Mouse (Mus musculus) midbrain, embryonic 14.5 days (tissue): ENCODE results near the gene Arrb1. TPM values are rescaled to one million over a fixed set of nuclear protein-coding genes. Genes with fewer than 3 reads are reported as not detected.
"Not testable (repeated sequence)": the region's sequence is repeated elsewhere in the genome, so short reads cannot be mapped to it uniquely, and the experiment has no call there.

ENCODE experiments used
- ATAC-seq: fragments of 200-750 bp; cut with Nextera tagmentation; 2 replicates; pipeline ENCODE4 v1.8.0; 2017; ENCODE audit warnings: moderate number of reproducible peaks, moderate library complexity; ENCODE audit not compliant: low FRiP score, low TSS enrichment
- DNase-seq: peaks from one replicate; pipeline ENCODE4 v3.0.0-alpha.2; 2015
- H3K27ac ChIP-seq: fragments of 300-500 bp; sonication (generic); replicated peaks from 2 replicates; pipeline ENCODE4 v1.5.1; 2014; ENCODE audit warnings: mild to moderate bottlenecking, low read depth, low read length, moderate library complexity
- H3K27me3 ChIP-seq: fragments of 300-500 bp; sonication (generic); 2 replicates; pipeline ENCODE4 v1.6.1; 2014; ENCODE audit warnings: low read length, control low read depth, mixed read lengths; ENCODE audit not compliant: control insufficient read depth, insufficient read depth
- H3K36me3 ChIP-seq: fragments of 300-500 bp; sonication (generic); 2 replicates; pipeline ENCODE4 v1.6.1; 2014; ENCODE audit warnings: low read length, control low read depth; ENCODE audit not compliant: control insufficient read depth, insufficient read depth
- H3K4me1 ChIP-seq: fragments of 300-500 bp; sonication (generic); 2 replicates; pipeline ENCODE4 v1.6.1; 2014; ENCODE audit warnings: mild to moderate bottlenecking, antibody characterized with exemption, low read length, control low read depth; ENCODE audit not compliant: control insufficient read depth, insufficient read depth
- H3K4me2 ChIP-seq: fragments of 300-500 bp; sonication (generic); 2 replicates; pipeline ENCODE4 v1.6.1; 2014; ENCODE audit warnings: mild to moderate bottlenecking, low read length, moderate library complexity
- H3K4me3 ChIP-seq: fragments of 300-500 bp; sonication (generic); replicated peaks from 2 replicates; pipeline ENCODE4 v1.5.1; 2014; ENCODE audit warnings: low read depth, low read length
- H3K9ac ChIP-seq: fragments of 300-500 bp; sonication (generic); replicated peaks from 2 replicates; pipeline ENCODE4 v1.6.1; 2014; ENCODE audit warnings: mild to moderate bottlenecking, low read length, moderate library complexity
- H3K9me3 ChIP-seq: fragments of 300-500 bp; sonication (generic); 2 replicates; pipeline ENCODE4 v1.6.1; 2016; ENCODE audit warnings: low read length, control low read depth, mixed read lengths; ENCODE audit not compliant: control insufficient read depth
- WGBS: fragments of 180-500 bp; shearing (Covaris S2); extraction: QIAGEN DNeasy Blood & Tissue Kit; methylation state at CpG from one replicate; pipeline ENCODE4 v1.1.7; 2014; 5-methylcytosine and 5-hydroxymethylcytosine counted together
- polyA plus RNA-seq: library from polyadenylated mRNA; unstranded; fragments of >200 nt; fragmentation: Nextera tagmentation; extraction: Ambion mirVana; gene quantifications from 2 replicates; pipeline ENCODE4 v1.2.1, GENCODE M21; 2014

Arrb1 gene
- polyA plus RNA-seq, result 10.3 and 13.3 TPM in 2 replicates

- Histone ChIP-seq H3K9me3 (no peaks in the 10 kb centered on the region), H3K36me3 (no peaks in the 10 kb centered on the region), H3K4me1 (peaks cover 49% of the 10 kb centered on the region), H3K27ac (peak within 1 kb of the TSS; percentile 91), H3K27me3 (no peaks in the 10 kb centered on the region), H3K4me3 (peak within 1 kb of the TSS; percentile 76), H3K4me2 (peak within 1 kb of the TSS; percentile 80), H3K9ac (peak within 1 kb of the TSS; percentile 93)
- ATAC-seq (peak; percentile 85), DNase-seq (peak; percentile 95)
- WGBS, result under 1% methylated on average over 59 of the region's 68 CpGs
Measured at GRCm38 (mm10) chr7:99534901-99535735, at the start of gene Arrb1. Gene Arrb1, plus strand, starts transcription at chr7:99535466.

GRCm38 (mm10) chr7:99489708-99490107 lies 45.6 kb upstream of the Arrb1 start:
- no peaks in the 10 kb centered on the region for H3K36me3 ChIP-seq
- peaks cover 5% of the 10 kb centered on the region; the same call in 1 of the 2 replicates for H3K9me3 ChIP-seq
- 62% methylated on average over 5 of the region's 5 CpGs for WGBS

GRCm38 (mm10) chr7:99499128-99499527 lies 36.1 kb upstream of the Arrb1 start:
- WGBS, result 63% methylated on average over 1 of the region's 1 CpGs
- Histone ChIP-seq H3K4me1 (no peaks in the 10 kb centered on the region), H3K27ac (no peak overlapping the region), H3K36me3 (no peaks in the 10 kb centered on the region), H3K4me2 (no peak overlapping the region), H3K9me3 (no peaks in the 10 kb centered on the region), H3K27me3 (no peaks in the 10 kb centered on the region), H3K4me3 (no peak overlapping the region), H3K9ac (no peak overlapping the region)
- DNase-seq (no peak), ATAC-seq (no peak)

More at GRCm38 (mm10) chr7:99489708-99490107, 45.6 kb upstream of the Arrb1 start:
- Histone ChIP-seq H3K27me3 (no peaks in the 10 kb centered on the region), H3K4me2 (no peak overlapping the region), H3K4me1 (no peaks in the 10 kb centered on the region), H3K9ac (no peak overlapping the region), H3K4me3 (no peak overlapping the region), H3K27ac (no peak overlapping the region)
- ATAC-seq (no peak), DNase-seq (peak; percentile 61)

GRCm38 (mm10) chr7:99500201-99500600 lies 35.1 kb upstream of the Arrb1 start:
- Histone ChIP-seq H3K9ac (no peak overlapping the region), H3K27me3 (no peaks in the 10 kb centered on the region), H3K36me3 (no peaks in the 10 kb centered on the region), H3K27ac (no peak overlapping the region), H3K4me1 (no peaks in the 10 kb centered on the region), H3K9me3 (no peaks in the 10 kb centered on the region), H3K4me2 (no peak overlapping the region), H3K4me3 (no peak overlapping the region)
- 4% methylated on average over 8 of the region's 8 CpGs for WGBS
- peak; percentile 93 for DNase-seq
- ATAC-seq, result peak; percentile 70; the same call in 1 of the 2 replicates

GRCm38 (mm10) chr7:99500655-99501054 lies 34.6 kb upstream of the Arrb1 start:
- H3K9me3 ChIP-seq, result no peaks in the 10 kb centered on the region
- ATAC-seq (no peak), DNase-seq (no peak)
- 33% methylated on average over 5 of the region's 5 CpGs for WGBS
- no peak overlapping the region for H3K4me2 ChIP-seq
- H3K9ac ChIP-seq, result no peak overlapping the region
- no peaks in the 10 kb centered on the region for H3K27me3 ChIP-seq
- H3K4me1 ChIP-seq, result no peaks in the 10 kb centered on the region
- H3K36me3 ChIP-seq, result no peaks in the 10 kb centered on the region
- no peak overlapping the region for H3K4me3 ChIP-seq
- no peak overlapping the region for H3K27ac ChIP-seq

- no peak overlapping the region for H3K9ac ChIP-seq
- H3K4me3 ChIP-seq, result no peak overlapping the region
- no peak overlapping the region for H3K4me2 ChIP-seq
- H3K9me3 ChIP-seq, result no peaks in the 10 kb centered on the region
- no peak overlapping the region for H3K27ac ChIP-seq
- no peaks in the 10 kb centered on the region for H3K27me3 ChIP-seq
- H3K36me3 ChIP-seq, result no peaks in the 10 kb centered on the region
- WGBS, result 58% methylated on average over 1 of the region's 1 CpGs
- ATAC-seq (no peak), DNase-seq (no peak)
- H3K4me1 ChIP-seq, result no peaks in the 10 kb centered on the region
Measured at GRCm38 (mm10) chr7:99501148-99501547, 34.1 kb upstream of the Arrb1 start.

GRCm38 (mm10) chr7:99504556-99504955 lies 30.7 kb upstream of the Arrb1 start:
- Histone ChIP-seq H3K4me3 (no peak overlapping the region), H3K4me1 (no peaks in the 10 kb centered on the region), H3K9me3 (no peaks in the 10 kb centered on the region), H3K4me2 (no peak overlapping the region), H3K27ac (no peak overlapping the region), H3K9ac (no peak overlapping the region), H3K36me3 (no peaks in the 10 kb centered on the region), H3K27me3 (no peaks in the 10 kb centered on the region)
- DNase-seq (no peak), ATAC-seq (no peak)

- H3K4me3 ChIP-seq, H3K4me2 ChIP-seq, H3K4me1 ChIP-seq, H3K9me3 ChIP-seq, H3K27me3 ChIP-seq, H3K27ac ChIP-seq, DNase-seq, H3K9ac ChIP-seq, ATAC-seq, H3K36me3 ChIP-seq: not testable (repeated sequence)
- WGBS, result 37% methylated on average over 2 of the region's 2 CpGs
Measured at GRCm38 (mm10) chr7:99508187-99508586, 27.1 kb upstream of the Arrb1 start.

GRCm38 (mm10) chr7:99510087-99510501 lies 25.2 kb upstream of the Arrb1 start:
- Histone ChIP-seq H3K27me3 (no peaks in the 10 kb centered on the region), H3K27ac (peak overlapping the region; percentile 21), H3K4me1 (no peaks in the 10 kb centered on the region), H3K4me2 (peak overlapping the region; percentile 13; the same call in 1 of the 2 replicates), H3K4me3 (no peak overlapping the region), H3K9me3 (no peaks in the 10 kb centered on the region), H3K36me3 (no peaks in the 10 kb centered on the region), H3K9ac (no peak overlapping the region)
- DNase-seq (peak; percentile 73), ATAC-seq (peak; percentile 27; the same call in 1 of the 2 replicates)
- WGBS, result 3% methylated on average over 8 of the region's 8 CpGs
